Mouse (Mus musculus): ENCODE data around the gene Irx4. TPM values are rescaled to one million over a fixed set of nuclear protein-coding genes. Genes with fewer than 3 reads are reported as not detected.

Gene Irx4
- polyA plus RNA-seq, 1 experiment from 2014 or later, result not detected

- no peaks in the 10 kb centered on the region for H3K27me3 ChIP-seq (ENCODE audit: insufficient read depth, low read length)
- H3K4me3 ChIP-seq (ENCODE audit: low read depth, low read length), result no peak overlapping the region
- DNase-seq, result no peak
- no peaks in the 10 kb centered on the region for H3K4me1 ChIP-seq (ENCODE audit: insufficient read depth)
- no peak overlapping the region for H3K27ac ChIP-seq (ENCODE audit: low read depth)
- H3K9me3 ChIP-seq (ENCODE audit: low read length), result no peaks in the 10 kb centered on the region
- 57% methylated on average over 6 of the region's 6 CpGs for WGBS (ENCODE audit: insufficient replicate concordance)
- ATAC-seq, result peak; percentile 56
- no peak overlapping the region for H3K9ac ChIP-seq (replicated peaks)
- TF ChIP-seq CTCF (IDR thresholded peaks at IDR 0.05; ENCODE audit: low read depth), result no peak
- TF ChIP-seq EP300 (IDR thresholded peaks at IDR 0.05; ENCODE audit: low read depth), result no peak
- no peaks in the 10 kb centered on the region for H3K36me3 ChIP-seq (replicated peaks; ENCODE audit: insufficient read depth, low read length)
- no peak overlapping the region for H3K4me2 ChIP-seq (ENCODE audit: low read depth, low read length)
Measured at GRCm38 (mm10) chr13:73290206-73290605, 29.9 kb downstream of the Irx4 start.

GRCm38 (mm10) chr13:73291102-73291501 is 30.8 kb downstream of the Irx4 start:
- ATAC-seq, result no peak
- TF ChIP-seq EP300 (IDR thresholded peaks at IDR 0.05; ENCODE audit: low read depth) (no peak), CTCF (IDR thresholded peaks at IDR 0.05; ENCODE audit: low read depth) (no peak)
- Histone ChIP-seq H3K9ac (replicated peaks) (no peak overlapping the region), H3K27me3 (ENCODE audit: insufficient read depth, low read length) (no peaks in the 10 kb centered on the region), H3K4me3 (ENCODE audit: low read depth, low read length) (no peak overlapping the region), H3K4me1 (ENCODE audit: insufficient read depth) (no peaks in the 10 kb centered on the region), H3K4me2 (ENCODE audit: low read depth, low read length) (no peak overlapping the region), H3K27ac (ENCODE audit: low read depth) (no peak overlapping the region), H3K36me3 (replicated peaks; ENCODE audit: insufficient read depth, low read length) (no peaks in the 10 kb centered on the region), H3K9me3 (ENCODE audit: low read length) (no peaks in the 10 kb centered on the region)
- DNase-seq, result no peak
- WGBS (ENCODE audit: insufficient replicate concordance), result 22% methylated on average over 2 of the region's 2 CpGs

GRCm38 (mm10) chr13:73298717-73299116 is 38.4 kb downstream of the Irx4 start:
- H3K27ac ChIP-seq (ENCODE audit: low read depth), result no peak overlapping the region
- WGBS (ENCODE audit: insufficient replicate concordance), result 54% methylated on average over 4 of the region's 4 CpGs
- H3K9ac ChIP-seq (replicated peaks), result no peak overlapping the region
- ATAC-seq (no peak), DNase-seq (no peak)
- no peaks in the 10 kb centered on the region for H3K27me3 ChIP-seq (ENCODE audit: insufficient read depth, low read length)
- no peaks in the 10 kb centered on the region for H3K9me3 ChIP-seq (ENCODE audit: low read length)
- no peak overlapping the region for H3K4me2 ChIP-seq (ENCODE audit: low read depth, low read length)
- TF ChIP-seq CTCF (IDR thresholded peaks at IDR 0.05; ENCODE audit: low read depth) (no peak), EP300 (IDR thresholded peaks at IDR 0.05; ENCODE audit: low read depth) (no peak)
- no peaks in the 10 kb centered on the region for H3K36me3 ChIP-seq (replicated peaks; ENCODE audit: insufficient read depth, low read length)
- no peak overlapping the region for H3K4me3 ChIP-seq (ENCODE audit: low read depth, low read length)
- no peaks in the 10 kb centered on the region for H3K4me1 ChIP-seq (ENCODE audit: insufficient read depth)

- Histone ChIP-seq H3K27ac (ENCODE audit: low read depth) (no peak overlapping the region), H3K4me2 (ENCODE audit: low read depth, low read length) (no peak overlapping the region), H3K27me3 (ENCODE audit: insufficient read depth, low read length) (no peaks in the 10 kb centered on the region), H3K36me3 (replicated peaks; ENCODE audit: insufficient read depth, low read length) (no peaks in the 10 kb centered on the region), H3K4me3 (ENCODE audit: low read depth, low read length) (no peak overlapping the region), H3K4me1 (ENCODE audit: insufficient read depth) (no peaks in the 10 kb centered on the region), H3K9me3 (ENCODE audit: low read length) (no peaks in the 10 kb centered on the region), H3K9ac (replicated peaks) (no peak overlapping the region)
- 73% methylated on average over 5 of the region's 5 CpGs for WGBS (ENCODE audit: insufficient replicate concordance)
- no peak for ATAC-seq
- TF ChIP-seq EP300 (IDR thresholded peaks at IDR 0.05; ENCODE audit: low read depth) (no peak), CTCF (IDR thresholded peaks at IDR 0.05; ENCODE audit: low read depth) (no peak)
- no peak for DNase-seq
Measured at GRCm38 (mm10) chr13:73299322-73299721, 39.0 kb downstream of the Irx4 start.

- Histone ChIP-seq H3K27ac (ENCODE audit: low read depth) (no peak overlapping the region), H3K9ac (replicated peaks) (no peak overlapping the region), H3K9me3 (ENCODE audit: low read length) (no peaks in the 10 kb centered on the region), H3K4me3 (ENCODE audit: low read depth, low read length) (no peak overlapping the region), H3K4me1 (ENCODE audit: insufficient read depth) (no peaks in the 10 kb centered on the region), H3K27me3 (ENCODE audit: insufficient read depth, low read length) (no peaks in the 10 kb centered on the region), H3K4me2 (ENCODE audit: low read depth, low read length) (no peak overlapping the region), H3K36me3 (replicated peaks; ENCODE audit: insufficient read depth, low read length) (no peaks in the 10 kb centered on the region)
- TF ChIP-seq CTCF (IDR thresholded peaks at IDR 0.05; ENCODE audit: low read depth) (no peak), EP300 (IDR thresholded peaks at IDR 0.05; ENCODE audit: low read depth) (no peak)
- ATAC-seq (no peak), DNase-seq (no peak)
- WGBS (ENCODE audit: insufficient replicate concordance), result 59% methylated on average over 6 of the region's 6 CpGs
Measured at GRCm38 (mm10) chr13:73304729-73305128, 44.5 kb downstream of the Irx4 start.

- 53% methylated on average over 8 of the region's 8 CpGs for WGBS (ENCODE audit: insufficient replicate concordance)
- TF ChIP-seq CTCF (IDR thresholded peaks at IDR 0.05; ENCODE audit: low read depth) (no peak), EP300 (IDR thresholded peaks at IDR 0.05; ENCODE audit: low read depth) (no peak)
- no peak overlapping the region for H3K27ac ChIP-seq (ENCODE audit: low read depth)
- H3K9me3 ChIP-seq (ENCODE audit: low read length), result no peaks in the 10 kb centered on the region
- H3K4me1 ChIP-seq (ENCODE audit: insufficient read depth), result no peaks in the 10 kb centered on the region
- ATAC-seq (no peak), DNase-seq (no peak)
- no peaks in the 10 kb centered on the region for H3K36me3 ChIP-seq (replicated peaks; ENCODE audit: insufficient read depth, low read length)
- no peak overlapping the region for H3K4me2 ChIP-seq (ENCODE audit: low read depth, low read length)
- no peak overlapping the region for H3K9ac ChIP-seq (replicated peaks)
- no peak overlapping the region for H3K4me3 ChIP-seq (ENCODE audit: low read depth, low read length)
- H3K27me3 ChIP-seq (ENCODE audit: insufficient read depth, low read length), result no peaks in the 10 kb centered on the region; the same call in 1 of the 2 replicates
Measured at GRCm38 (mm10) chr13:73305398-73306084, 45.3 kb downstream of the Irx4 start.

All from liver, postnatal 0 days (tissue).